Mouse (Mus musculus) heart, adult 2 months (tissue): ENCODE results near the gene Shq1.

ENCODE experiments used
- CTCF ChIP-seq: fragments of 200-600 bp; IDR thresholded peaks from 2 replicates; pipeline ENCODE4 v1.8.1; 2022; ENCODE audit warnings: antibody characterized with exemption, mild to moderate bottlenecking, moderate library complexity
- EP300 ChIP-seq: fragments of 200-500 bp; IDR thresholded peaks from 2 replicates; pipeline ENCODE4 v1.6.1; 2011; ENCODE audit warnings: low read depth, low read length, control low read depth; ENCODE audit not compliant: insufficient read depth
- POLR2A ChIP-seq: fragments of 200-500 bp; IDR thresholded peaks from 2 replicates; pipeline ENCODE4 v1.6.1; 2011; ENCODE audit warnings: mild to moderate bottlenecking, low read depth, low read length, control low read depth; ENCODE audit not compliant: insufficient read depth

DNA sequence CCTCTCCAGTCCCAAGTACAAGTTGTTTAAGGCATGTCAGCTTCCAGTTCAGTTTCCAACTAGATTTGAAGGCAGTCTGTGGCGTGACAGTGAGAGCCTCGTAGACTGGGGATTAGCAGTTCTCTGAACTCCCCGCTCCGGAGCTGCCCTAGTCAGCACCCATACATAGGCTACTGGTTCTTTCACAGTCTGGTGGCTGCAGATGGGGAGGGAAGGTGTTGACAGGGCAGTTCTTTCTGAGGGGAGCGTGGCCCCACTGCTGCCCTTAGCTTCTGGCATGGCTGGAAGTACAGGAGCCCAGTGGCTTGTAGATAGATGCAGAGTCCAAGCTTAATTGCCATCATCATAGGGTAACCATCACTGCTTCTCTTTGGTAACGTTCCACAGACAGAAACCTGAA lies 93.4 kb downstream of the Shq1 start:
- TF ChIP-seq POLR2A: no peak
- no peak for TF ChIP-seq EP300
- TF ChIP-seq CTCF: no peak
